36 mouse cellular contexts compared by ENCODE assay signal in genomic region chr11:6893734-6894133, GRCm38 (mm10). TPM values are rescaled to one million over a fixed set of nuclear protein-coding genes. Genes with fewer than 3 reads are reported as not detected.
A peak's percentile ranks its signal among the peaks of the same experiment; 100 is the strongest.
DNase-seq lines count a peak whose midpoint lies in the region; TF ChIP-seq lines count a peak whose summit lies in the region.
"Had no signal": no experiment of that assay in that cellular context is flagged by ENCODE, and none has a peak within 500 bp of the region (broad histone marks: within the 10 kb centered on the region; RNA-seq: fewer than 3 reads in every experiment).

No protein-coding gene starts in this region.

- peaks cover 73% of the 10 kb centered on the region for H3K4me1 ChIP-seq in cerebellum, adult 2 months (ENCODE audit: control insufficient read depth, insufficient read depth, low read length)
- H3K4me1 ChIP-seq in E14TG2a.4 (replicated peaks; ENCODE audit: low read depth, low read length) (peaks cover 65% of the 10 kb centered on the region), ES-E14 (ENCODE audit: control insufficient read depth in 2 of 2, insufficient read depth in 2 of 2, low read length in 2 of 2, poor library complexity in 1 of 2) (peaks cover 10 to 21% of the 10 kb centered on the region in 2 experiments; a peak in 3 of 4 replicates)
- H3K4me1 ChIP-seq: embryonic facial prominence, embryonic 13.5 days; forebrain, embryonic 12.5 days; heart, embryonic 12.5 days; heart, embryonic 15.5 days had no signal

- H3K27ac ChIP-seq in cerebellum, adult 2 months (ENCODE audit: insufficient read depth, low read length) = peak overlapping the region; percentile 58
- H3K27ac ChIP-seq in ES-E14 (ENCODE audit: insufficient read depth, low read depth, low read length, poor library complexity, severe bottlenecking) = peak overlapping the region; percentile 100; the same call in 1 of the 2 replicates
- no peak overlapping the region for H3K27ac ChIP-seq in gastrocnemius, adult 2 months
- H3K27ac ChIP-seq: embryonic facial prominence, embryonic 13.5 days; forebrain, embryonic 12.5 days; forebrain, embryonic 15.5 days; heart, embryonic 15.5 days; hindbrain, embryonic 14.5 days had no signal

- WGBS in cerebellum, adult 2 months = 59% methylated on average over 1 of the region's 1 CpGs

- no peak overlapping the region for H3K4me3 ChIP-seq in cerebellum, adult 2 months (replicated peaks; ENCODE audit: insufficient read depth, low read depth, low read length)
- H3K4me3 ChIP-seq in E14TG2a.4 (replicated peaks; ENCODE audit: low read length) = peak overlapping the region; percentile 70
- H3K4me3 ChIP-seq in ES-E14 (ENCODE audit: insufficient read depth in 1 of 2, low read depth in 1 of 2, low read length in 2 of 2, poor library complexity in 1 of 2, severe bottlenecking in 1 of 2) = peak overlapping the region in 1 of 2 experiments; percentile 61; a peak in 1 of 4 replicates
- no peak overlapping the region for H3K4me3 ChIP-seq in gastrocnemius, adult 2 months
- H3K4me3 ChIP-seq: embryonic facial prominence, embryonic 10.5 days; embryonic facial prominence, embryonic 13.5 days; erythroblast, embryonic 14.5 days; forebrain, embryonic 12.5 days; forebrain, embryonic 15.5 days; heart, embryonic 12.5 days; heart, embryonic 15.5 days had no signal

- TF ChIP-seq POLR2A in cerebellum, adult 2 months (IDR thresholded peaks at IDR 0.05; ENCODE audit: borderline replicate concordance, insufficient read depth, low read length) = no peak

- peaks cover 56% of the 10 kb centered on the region for H3K36me3 ChIP-seq in E14TG2a.4 (ENCODE audit: insufficient read depth, low read length)
- peaks cover 4% of the 10 kb centered on the region; the same call in 1 of the 2 replicates for H3K36me3 ChIP-seq in ES-E14 (ENCODE audit: control insufficient read depth, insufficient read depth, low read length, poor library complexity, severe bottlenecking)
- H3K36me3 ChIP-seq: embryonic facial prominence, embryonic 10.5 days; embryonic facial prominence, embryonic 13.5 days; forebrain, embryonic 12.5 days; forebrain, embryonic 15.5 days; G1E; heart, embryonic 12.5 days; heart, embryonic 15.5 days had no signal

- DNase-seq in cerebellum, adult 2 months = no peak
- DNase-seq in cerebellum, postnatal 14 days = no peak
- peak; percentile 81 for DNase-seq in heart, adult 11 months
- DNase-seq in heart, postnatal 25 days (ENCODE audit: low spot score) = no peak
- no peak for DNase-seq in ES-E14 (ENCODE audit: low read depth, low spot score)
- DNase-seq in left cerebral cortex, adult 11 months (ENCODE audit: low spot score) = no peak
- no peak for DNase-seq in gastrocnemius, adult 2 months
- DNase-seq: adrenal gland, adult 8-10 months; adrenal gland, postnatal 25 days; cerebellum, adult 18-20 months; embryo, embryonic 11 days; gastrocnemius, postnatal 14 days; heart, adult 18-20 months; heart, postnatal 10 days; heart, postnatal 4 days; kidney, adult 18-20 months had no signal

- peaks cover 48% of the 10 kb centered on the region for H3K9me3 ChIP-seq in E14TG2a.4 (ENCODE audit: low read length)
- no peaks in the 10 kb centered on the region for H3K9me3 ChIP-seq in ES-E14 (ENCODE audit: control insufficient read depth, insufficient read depth, low read depth, low read length)
- H3K9me3 ChIP-seq: embryonic facial prominence, embryonic 10.5 days; embryonic facial prominence, embryonic 13.5 days; forebrain, embryonic 12.5 days; forebrain, embryonic 15.5 days; G1E; heart, embryonic 12.5 days; heart, embryonic 15.5 days had no signal

- no peak for TF ChIP-seq CTCF in cerebellum, adult 2 months (IDR thresholded peaks at IDR 0.05; ENCODE audit: borderline replicate concordance, insufficient read depth, low read depth, low read length)
- TF ChIP-seq CTCF in E14TG2a.4 (conservative IDR thresholded peaks at IDR 0.05; ENCODE audit: low read length) = no peak
- TF ChIP-seq CTCF in gastrocnemius, adult 2 months (IDR thresholded peaks at IDR 0.05) = no peak

- H3K27me3 ChIP-seq in cerebellum, adult 2 months (ENCODE audit: control insufficient read depth, insufficient read depth, low read length) = no peaks in the 10 kb centered on the region
- no peaks in the 10 kb centered on the region for H3K27me3 ChIP-seq in E14TG2a.4 (ENCODE audit: insufficient read depth, low read length)
- H3K27me3 ChIP-seq: embryonic facial prominence, embryonic 13.5 days; forebrain, embryonic 12.5 days; forebrain, embryonic 15.5 days; heart, embryonic 12.5 days; heart, embryonic 15.5 days; Patski had no signal

- intact Hi-C loops in heart, postnatal 25 days (cut with DNase I) = no loop called here
- intact Hi-C loops in gastrocnemius, adult 2 months (cut with DNase I) = no loop called here

- in situ Hi-C loops in ES-E14 (cut with MboI; ENCODE audit: low sequenced_read_pairs in 2 of 2, unreplicated experiment in 2 of 2) = no loop called here

- peak overlapping the region; percentile 80; the same call in 1 of the 2 replicates for H3K9ac ChIP-seq in ES-E14 (ENCODE audit: insufficient read depth, low read depth, low read length, poor library complexity, severe bottlenecking)
- H3K9ac ChIP-seq: embryonic facial prominence, embryonic 13.5 days; forebrain, embryonic 12.5 days; forebrain, embryonic 15.5 days; heart, embryonic 12.5 days; heart, embryonic 15.5 days; hindbrain, embryonic 14.5 days had no signal

TF ChIP-seq in ES-E14, 5 proteins besides CTCF, POLR2A, EP300 and RAD21:
- TF ChIP-seq MAFK (IDR thresholded peaks at IDR 0.05; ENCODE audit: insufficient read depth, low read depth, low read length) (no peak), HCFC1 (IDR thresholded peaks at IDR 0.05; ENCODE audit: borderline replicate concordance, insufficient read depth, low read length) (no peak), ZC3H11A (IDR thresholded peaks at IDR 0.05; ENCODE audit: borderline replicate concordance, low read depth, low read length) (no peak), CHD2 (IDR thresholded peaks at IDR 0.05; ENCODE audit: low read depth, low read length) (no peak), ZNF384 (IDR thresholded peaks at IDR 0.05; ENCODE audit: low read depth, low read length) (no peak)

RNA-seq across cellular contexts. Expression of gene Gm11983, which starts 56.3 kb away (rescaled TPM):
- polyA plus RNA-seq in cerebellum, adult 2 months (2012; rRNA removed) = not detected in 2 replicates
- total RNA-seq in heart, postnatal 25 days (2021) = not detected
- total RNA-seq in ES-E14 (2012; rRNA removed) = not detected in 2 replicates
- not detected for total RNA-seq in gastrocnemius, adult 2 months (2021)
- total RNA-seq: adrenal gland, adult 8-10 months; adrenal gland, postnatal 25 days; gastrocnemius, adult 18-20 months; gastrocnemius, postnatal 14 days; gastrocnemius, postnatal 4 days; heart, adult 18-20 months; heart, postnatal 10 days; heart, postnatal 4 days; hindbrain, postnatal 0 days had no signal
- polyA plus RNA-seq: activated CD4-positive, CD25-positive, alpha-beta regulatory T cell, adult 4 months; brain, embryonic 14.5 days; cortical plate, adult 2 months; embryonic facial prominence, embryonic 10.5 days; embryonic facial prominence, embryonic 13.5 days; erythroblast, embryonic 14.5 days; forebrain, embryonic 12.5 days; forebrain, embryonic 15.5 days; G1E; heart, embryonic 12.5 days; heart, embryonic 15.5 days; hindbrain, embryonic 11.5 days; hindbrain, embryonic 14.5 days; hindbrain, postnatal 0 days; inflammation-experienced regulatory T-cells, adult 6 months; intestine, embryonic 16.5 days; Patski had no signal
